Mouse (Mus musculus): Measurements from ENCODE around the gene Bnip1. TPM values are rescaled to one million over a fixed set of nuclear protein-coding genes. Genes with fewer than 3 reads are reported as not detected.

Gene Bnip1
- polyA plus RNA-seq, 1 experiment: not detected

GRCm38 (mm10) chr17:26812607-26813006 lies 31.7 kb downstream of the Bnip1 start:
- H3K27ac ChIP-seq (ENCODE audit: insufficient read depth, low read depth, low read length): no peak overlapping the region
- 66% methylated on average over 2 of the region's 2 CpGs for WGBS
- H3K4me3 ChIP-seq (ENCODE audit: insufficient read depth, low read depth, low read length): no peak overlapping the region
- H3K4me1 ChIP-seq (ENCODE audit: control insufficient read depth, insufficient read depth, low read length): no peaks in the 10 kb centered on the region
- TF ChIP-seq CTCF (IDR thresholded peaks at IDR 0.05; ENCODE audit: insufficient read depth, low read depth, low read length) (no peak), POLR2A (IDR thresholded peaks at IDR 0.05; ENCODE audit: insufficient read depth, low read depth, low read length) (no peak)

GRCm38 (mm10) chr17:26813497-26813896 lies 32.6 kb downstream of the Bnip1 start:
- Histone ChIP-seq H3K4me1 (ENCODE audit: control insufficient read depth, insufficient read depth, low read length) (no peaks in the 10 kb centered on the region), H3K4me3 (ENCODE audit: insufficient read depth, low read depth, low read length) (no peak overlapping the region), H3K27ac (ENCODE audit: insufficient read depth, low read depth, low read length) (no peak overlapping the region)
- TF ChIP-seq CTCF (IDR thresholded peaks at IDR 0.05; ENCODE audit: insufficient read depth, low read depth, low read length) (no peak), POLR2A (IDR thresholded peaks at IDR 0.05; ENCODE audit: insufficient read depth, low read depth, low read length) (no peak)
- 91% methylated on average over 9 of the region's 9 CpGs for WGBS

GRCm38 (mm10) chr17:26816810-26817209 lies 35.9 kb downstream of the Bnip1 start:
- no peaks in the 10 kb centered on the region for H3K4me1 ChIP-seq (ENCODE audit: control insufficient read depth, insufficient read depth, low read length)
- 82% methylated on average over 6 of the region's 6 CpGs for WGBS
- no peak for TF ChIP-seq CTCF (IDR thresholded peaks at IDR 0.05; ENCODE audit: insufficient read depth, low read depth, low read length)
- no peak for TF ChIP-seq POLR2A (IDR thresholded peaks at IDR 0.05; ENCODE audit: insufficient read depth, low read depth, low read length)

GRCm38 (mm10) chr17:26817776-26818175 lies 36.9 kb downstream of the Bnip1 start:
- TF ChIP-seq POLR2A (IDR thresholded peaks at IDR 0.05; ENCODE audit: insufficient read depth, low read depth, low read length) (no peak), CTCF (IDR thresholded peaks at IDR 0.05; ENCODE audit: insufficient read depth, low read depth, low read length) (no peak)
- Histone ChIP-seq H3K27ac (ENCODE audit: insufficient read depth, low read depth, low read length) (no peak overlapping the region), H3K4me3 (ENCODE audit: insufficient read depth, low read depth, low read length) (no peak overlapping the region), H3K4me1 (ENCODE audit: control insufficient read depth, insufficient read depth, low read length) (no peaks in the 10 kb centered on the region)

More at GRCm38 (mm10) chr17:26816810-26817209, 35.9 kb downstream of the Bnip1 start:
- H3K27ac ChIP-seq (ENCODE audit: insufficient read depth, low read depth, low read length): no peak overlapping the region
- H3K4me3 ChIP-seq (ENCODE audit: insufficient read depth, low read depth, low read length): no peak overlapping the region

- H3K4me1 ChIP-seq (ENCODE audit: control insufficient read depth, insufficient read depth, low read length): no peaks in the 10 kb centered on the region
- no peak overlapping the region for H3K27ac ChIP-seq (ENCODE audit: insufficient read depth, low read depth, low read length)
- WGBS: 76% methylated on average over 17 of the region's 17 CpGs
- H3K4me3 ChIP-seq (ENCODE audit: insufficient read depth, low read depth, low read length): no peak overlapping the region
- no peak for TF ChIP-seq CTCF (IDR thresholded peaks at IDR 0.05; ENCODE audit: insufficient read depth, low read depth, low read length)
- no peak for TF ChIP-seq POLR2A (IDR thresholded peaks at IDR 0.05; ENCODE audit: insufficient read depth, low read depth, low read length)
Observed at GRCm38 (mm10) chr17:26826131-26826530, 45.3 kb downstream of the Bnip1 start.

GRCm38 (mm10) chr17:26833806-26834205 lies 52.9 kb downstream of the Bnip1 start:
- WGBS: 72% methylated on average over 2 of the region's 2 CpGs
- Histone ChIP-seq H3K4me3 (ENCODE audit: insufficient read depth, low read depth, low read length) (no peak overlapping the region), H3K4me1 (ENCODE audit: control insufficient read depth, insufficient read depth, low read length) (no peaks in the 10 kb centered on the region), H3K27ac (ENCODE audit: insufficient read depth, low read depth, low read length) (no peak overlapping the region)
- TF ChIP-seq CTCF (IDR thresholded peaks at IDR 0.05; ENCODE audit: insufficient read depth, low read depth, low read length) (no peak), POLR2A (IDR thresholded peaks at IDR 0.05; ENCODE audit: insufficient read depth, low read depth, low read length) (no peak)

- TF ChIP-seq CTCF (IDR thresholded peaks at IDR 0.05; ENCODE audit: insufficient read depth, low read depth, low read length) (no peak), POLR2A (IDR thresholded peaks at IDR 0.05; ENCODE audit: insufficient read depth, low read depth, low read length) (no peak)
- WGBS: 83% methylated on average over 5 of the region's 5 CpGs
- Histone ChIP-seq H3K4me3 (ENCODE audit: insufficient read depth, low read depth, low read length) (no peak overlapping the region), H3K27ac (ENCODE audit: insufficient read depth, low read depth, low read length) (no peak overlapping the region), H3K4me1 (ENCODE audit: control insufficient read depth, insufficient read depth, low read length) (peaks cover 3% of the 10 kb centered on the region; the same call in 1 of the 2 replicates)
Observed at GRCm38 (mm10) chr17:26834302-26834965, 53.6 kb downstream of the Bnip1 start.

- TF ChIP-seq CTCF (IDR thresholded peaks at IDR 0.05; ENCODE audit: insufficient read depth, low read depth, low read length) (no peak), POLR2A (IDR thresholded peaks at IDR 0.05; ENCODE audit: insufficient read depth, low read depth, low read length) (no peak)
- no peak overlapping the region for H3K4me3 ChIP-seq (ENCODE audit: insufficient read depth, low read depth, low read length)
- 55% methylated on average over 9 of the region's 9 CpGs for WGBS
- H3K27ac ChIP-seq (ENCODE audit: insufficient read depth, low read depth, low read length): no peak overlapping the region
- peaks cover 5% of the 10 kb centered on the region; the same call in 1 of the 2 replicates for H3K4me1 ChIP-seq (ENCODE audit: control insufficient read depth, insufficient read depth, low read length)
Observed at GRCm38 (mm10) chr17:26834966-26835755, 54.3 kb downstream of the Bnip1 start.

- Histone ChIP-seq H3K4me3 (ENCODE audit: insufficient read depth, low read depth, low read length) (no peak overlapping the region), H3K4me1 (ENCODE audit: control insufficient read depth, insufficient read depth, low read length) (peaks cover 5% of the 10 kb centered on the region; the same call in 1 of the 2 replicates), H3K27ac (ENCODE audit: insufficient read depth, low read depth, low read length) (no peak overlapping the region)
- WGBS: 8% methylated on average over 8 of the region's 8 CpGs
- no peak for TF ChIP-seq POLR2A (IDR thresholded peaks at IDR 0.05; ENCODE audit: insufficient read depth, low read depth, low read length)
- no peak for TF ChIP-seq CTCF (IDR thresholded peaks at IDR 0.05; ENCODE audit: insufficient read depth, low read depth, low read length)
Observed at GRCm38 (mm10) chr17:26835956-26836355, 55.1 kb downstream of the Bnip1 start.
